Mouse (Mus musculus) embryo, embryonic 10.5 days (tissue): ENCODE results near the gene Ugt1a6a.
"Not testable (repeated sequence)": the region's sequence is repeated elsewhere in the genome, so short reads cannot be mapped to it uniquely, and the experiment has no call there.

ENCODE experiments used
- DNase-seq: peaks from one replicate; pipeline ENCODE4 v3.0.0-alpha.2; 2015; ENCODE audit warnings: low spot score

Gene Ugt1a6a

GRCm38 (mm10) chr1:88134457-88135011 is at the start of gene Ugt1a6a:
Ugt1a6a (plus strand) TSS chr1:88134809.
- not testable (repeated sequence) for DNase-seq

DNA sequence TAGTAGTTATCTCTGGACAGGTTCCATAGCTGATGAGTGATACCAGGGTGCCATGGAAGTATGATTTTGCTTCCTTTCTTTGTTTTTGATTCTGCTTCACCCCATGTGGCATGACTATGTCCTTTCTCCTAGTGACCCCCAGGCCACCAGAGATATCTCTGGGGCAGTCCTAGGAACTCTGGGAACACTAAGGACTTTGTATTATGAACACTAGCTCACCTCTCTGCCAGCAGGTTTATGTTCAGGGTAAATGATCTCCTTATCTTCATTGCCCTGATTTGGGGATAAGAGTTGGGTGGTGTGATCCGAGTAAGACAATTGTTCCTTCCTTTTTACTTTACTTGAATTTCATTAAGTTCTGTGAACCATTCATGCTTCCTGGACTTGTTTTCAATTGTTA is 48.5 kb upstream of the Ugt1a6a start:
- no peak for DNase-seq

GRCm38 (mm10) chr1:88087513-88087912 is 47.1 kb upstream of the Ugt1a6a start, which contains the start of gene Ugt1a8:
Ugt1a8 (plus strand) TSS chr1:88087813.
- DNase-seq: no peak

DNA sequence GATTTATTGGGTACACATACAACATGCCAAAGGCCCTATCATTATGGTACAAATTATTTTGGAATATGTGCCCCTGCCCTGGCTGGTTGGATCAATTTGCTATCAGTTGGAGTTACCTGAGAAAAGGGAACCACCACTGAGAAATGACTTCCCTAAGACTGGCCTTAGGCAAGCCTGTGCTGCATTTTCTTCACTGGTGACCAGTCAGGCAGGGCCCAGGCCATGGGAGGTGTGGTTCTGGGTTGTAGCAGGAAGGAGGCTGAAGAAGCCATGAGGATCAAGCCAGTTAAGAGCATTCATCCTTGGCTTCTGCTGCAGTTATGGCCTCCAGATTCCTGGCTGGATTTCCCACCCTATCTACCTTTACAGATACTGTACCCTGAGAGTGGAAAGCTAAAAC is 42.3 kb upstream of the Ugt1a6a start:
- DNase-seq: no peak

DNA sequence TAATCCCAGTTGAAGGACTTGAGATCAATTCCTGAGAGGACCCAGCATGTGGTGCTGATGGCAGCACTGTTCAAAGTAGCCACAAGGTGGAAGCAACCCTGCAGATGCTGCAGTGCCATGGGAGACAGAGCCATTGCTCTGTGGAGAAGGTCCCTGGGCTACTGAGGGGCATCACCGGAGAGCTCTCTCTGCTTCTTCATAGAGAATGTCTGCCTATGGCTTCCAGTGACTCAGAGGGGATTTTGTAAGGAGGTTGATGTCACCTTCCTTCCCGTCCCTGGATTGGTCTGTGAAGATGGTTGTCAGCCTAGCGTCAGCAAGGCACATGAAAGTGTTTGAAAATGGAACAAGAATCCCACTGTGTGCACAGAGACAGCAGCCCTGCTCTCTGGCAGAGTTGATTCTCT is 40.3 kb upstream of the Ugt1a6a start:
- DNase-seq: peak; percentile 4

GRCm38 (mm10) chr1:88094941-88095492 is 39.6 kb upstream of the Ugt1a6a start, which contains the start of gene Ugt1a7c:
Ugt1a7c (plus strand) TSS chr1:88095062.
- DNase-seq: peak; percentile 15

- DNase-seq: not testable (repeated sequence)
These were observed 36.1 kb upstream of the Ugt1a6a start for GRCm38 (mm10) chr1:88098546-88098945.

GRCm38 (mm10) chr1:88099691-88100090 is 34.9 kb upstream of the Ugt1a6a start:
- DNase-seq: not testable (repeated sequence)

- not testable (repeated sequence) for DNase-seq
These were observed 31.6 kb upstream of the Ugt1a6a start, which contains the start of gene Ugt1a6b for GRCm38 (mm10) chr1:88103019-88103418. Ugt1a6b (plus strand) TSS chr1:88103252.

GRCm38 (mm10) chr1:88103697-88104468 is 30.7 kb upstream of the Ugt1a6a start:
- not testable (repeated sequence) for DNase-seq

DNA sequence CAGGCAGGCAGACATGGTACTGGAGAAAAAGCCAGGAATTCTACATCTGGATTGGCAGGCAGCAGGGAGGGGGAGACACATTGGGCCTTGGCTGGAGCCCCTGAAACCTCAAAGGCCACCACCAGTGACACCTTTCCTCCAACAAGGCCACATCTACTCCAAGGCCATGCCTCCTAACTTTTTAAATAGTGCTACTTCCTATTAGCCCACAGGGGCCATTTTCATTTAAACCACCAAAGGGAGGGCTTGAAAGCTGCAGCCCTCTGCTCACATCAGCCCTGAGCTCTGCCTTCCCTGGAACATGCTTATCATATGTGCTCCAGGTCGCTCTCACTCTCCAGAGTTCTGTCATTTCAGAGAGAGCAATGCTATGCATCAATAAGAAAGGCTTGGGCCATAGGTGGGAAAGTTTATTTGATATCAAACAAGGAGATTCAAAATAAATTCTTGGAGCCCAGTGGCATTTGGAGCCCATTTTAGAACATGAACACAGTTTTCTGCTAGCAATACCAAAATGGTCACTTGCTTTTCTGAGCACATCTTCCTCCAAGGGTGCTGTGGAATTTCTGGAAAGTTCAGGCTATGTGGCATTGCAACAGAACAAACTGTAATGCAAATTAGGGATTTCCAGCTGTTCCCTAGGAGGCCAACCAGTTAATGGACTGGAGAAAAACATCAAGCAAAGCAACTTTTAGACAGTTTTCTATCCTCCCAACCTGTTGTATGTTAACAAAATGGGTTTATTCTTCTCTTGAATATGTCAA is 29.8 kb upstream of the Ugt1a6a start:
- no peak for DNase-seq

- DNase-seq: no peak
These were observed 29.0 kb upstream of the Ugt1a6a start for GRCm38 (mm10) chr1:88105656-88106055.

- not testable (repeated sequence) for DNase-seq
These were observed 25.5 kb upstream of the Ugt1a6a start for GRCm38 (mm10) chr1:88109027-88109557.

- not testable (repeated sequence) for DNase-seq
These were observed 25.0 kb upstream of the Ugt1a6a start for GRCm38 (mm10) chr1:88109604-88110003.

DNA sequence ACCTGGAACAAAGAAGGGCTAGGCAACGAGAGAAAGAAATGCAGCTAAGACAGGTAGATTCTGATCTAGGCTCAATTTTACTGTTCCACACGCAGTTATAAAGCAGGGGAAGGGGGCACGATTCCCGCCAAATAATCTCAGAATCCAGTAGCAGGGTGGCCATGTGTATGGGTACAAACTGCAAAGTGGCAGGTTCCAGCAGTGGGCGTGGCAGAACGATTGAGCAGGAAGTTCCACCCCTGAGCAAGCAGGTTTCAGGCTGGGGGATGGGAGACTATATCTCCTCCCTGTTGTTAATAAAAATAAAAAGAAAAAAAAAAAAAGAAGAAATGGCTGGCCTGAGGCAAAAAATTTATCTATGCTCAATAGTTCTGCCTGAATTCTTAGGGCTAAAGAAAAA is 21.8 kb upstream of the Ugt1a6a start:
- not testable (repeated sequence) for DNase-seq

- not testable (repeated sequence) for DNase-seq
These were observed 14.1 kb upstream of the Ugt1a6a start for GRCm38 (mm10) chr1:88120550-88120949.

- peak; percentile 13 for DNase-seq
These were observed 13.1 kb upstream of the Ugt1a6a start for GRCm38 (mm10) chr1:88121521-88121920.

DNA sequence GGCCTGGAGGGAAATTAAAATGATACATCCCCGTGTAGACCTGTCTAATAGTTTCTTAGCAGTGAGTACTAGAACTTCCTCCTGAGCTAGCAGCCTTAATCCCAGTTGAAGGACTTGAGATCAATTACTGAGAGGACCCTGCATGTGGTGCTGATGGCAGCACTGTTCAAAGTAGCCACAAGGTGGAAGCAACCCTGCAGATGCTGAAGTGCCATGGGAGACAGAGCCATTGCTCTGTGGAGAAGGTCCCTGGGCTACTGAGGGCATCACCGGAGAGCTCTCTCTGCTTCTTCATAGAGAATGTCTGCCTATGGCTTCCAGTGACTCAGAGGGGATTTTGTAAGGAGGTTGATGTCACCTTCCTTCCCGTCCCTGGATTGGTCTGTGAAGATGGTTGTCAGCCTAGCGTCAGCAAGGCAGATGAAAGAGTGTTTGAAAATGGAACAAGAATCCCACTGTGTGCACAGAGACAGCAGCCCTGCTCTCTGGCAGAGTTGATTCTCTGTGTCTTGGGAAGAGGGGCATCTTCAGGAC is 8.7 kb upstream of the Ugt1a6a start:
- DNase-seq: not testable (repeated sequence)

DNA sequence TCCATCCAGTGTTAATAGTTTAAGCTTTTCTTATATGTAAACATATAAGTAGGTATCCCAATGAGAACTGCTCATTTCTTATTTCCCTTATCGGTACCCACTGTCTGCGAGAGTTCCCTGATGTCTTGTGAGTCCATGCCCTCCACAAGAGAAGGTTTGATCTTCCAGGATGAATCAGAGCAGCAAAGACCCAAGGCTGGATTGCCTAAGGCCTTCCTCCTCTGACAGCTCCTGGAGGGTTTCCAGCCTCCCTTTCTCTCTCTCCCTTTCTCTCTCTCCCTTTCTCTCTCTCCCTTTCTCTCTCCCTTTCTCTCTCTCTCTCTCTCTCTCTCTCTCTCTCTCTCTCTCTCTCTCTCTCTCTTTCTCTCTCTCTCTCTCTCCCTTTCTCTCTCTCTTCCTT is 5.5 kb upstream of the Ugt1a6a start:
- DNase-seq: not testable (repeated sequence)

- DNase-seq: not testable (repeated sequence)
These were observed 4.4 kb upstream of the Ugt1a6a start for GRCm38 (mm10) chr1:88130223-88130622.

- DNase-seq: peak; percentile 10
These were observed 627 bp upstream of the Ugt1a6a start for GRCm38 (mm10) chr1:88133908-88134456.
